In the genomic region with DNA sequence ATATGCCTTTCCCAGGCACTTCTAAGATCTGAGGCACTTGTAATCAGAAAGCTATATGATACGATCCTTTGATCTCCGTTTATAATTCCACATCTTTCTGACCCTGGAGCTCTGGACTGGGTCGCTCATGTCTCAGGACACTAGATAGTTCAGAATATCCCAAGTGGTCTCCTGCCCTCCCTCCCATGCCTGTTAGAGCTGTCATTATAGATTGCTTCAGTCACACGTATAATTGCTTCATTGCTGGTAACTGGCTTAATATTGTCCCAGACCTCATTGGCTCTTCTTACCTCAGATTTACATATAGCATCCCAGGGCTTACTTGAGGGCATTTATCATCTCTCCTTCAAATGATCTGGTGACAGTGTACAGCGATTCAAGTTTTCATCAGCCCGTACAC, we compare ENCODE assay signal across 25 mouse cellular contexts.
A peak's percentile ranks its signal among the peaks of the same experiment; 100 is the strongest.
DNase-seq lines count a peak whose midpoint lies in the region; ATAC-seq lines count a peak whose summit lies in the region.
"Had no signal": no experiment of that assay in that cellular context is flagged by ENCODE, and none has a peak within 500 bp of the region (broad histone marks: within the 10 kb centered on the region; RNA-seq: fewer than 3 reads in every experiment).

No protein-coding gene starts in this region.

- H3K9ac ChIP-seq in heart, embryonic 11.5 days (ENCODE audit: low read depth, low read length): no peak overlapping the region
- H3K9ac ChIP-seq in heart, embryonic 16.5 days (ENCODE audit: low read length): no peak overlapping the region
- no peak overlapping the region for H3K9ac ChIP-seq in midbrain, embryonic 13.5 days (replicated peaks)
- H3K9ac ChIP-seq in midbrain, embryonic 11.5 days (ENCODE audit: low read length): no peak overlapping the region
- H3K9ac ChIP-seq: forebrain, embryonic 13.5 days; hindbrain, embryonic 15.5 days; kidney, embryonic 15.5 days; limb, embryonic 12.5 days; liver, embryonic 15.5 days; lung, embryonic 14.5 days had no signal

- H3K4me1 ChIP-seq in heart, embryonic 11.5 days (ENCODE audit: control insufficient read depth, insufficient read depth, low read length): peaks cover 9% of the 10 kb centered on the region
- H3K4me1 ChIP-seq in heart, embryonic 16.5 days (ENCODE audit: control insufficient read depth, insufficient read depth, low read length): peaks cover 16% of the 10 kb centered on the region
- H3K4me1 ChIP-seq in midbrain, embryonic 13.5 days (replicated peaks): peaks cover 10% of the 10 kb centered on the region
- no peaks in the 10 kb centered on the region for H3K4me1 ChIP-seq in midbrain, embryonic 11.5 days (ENCODE audit: control insufficient read depth, insufficient read depth, low read length)
- H3K4me1 ChIP-seq: liver, embryonic 15.5 days had no signal

- H3K9me3 ChIP-seq in heart, embryonic 11.5 days (replicated peaks; ENCODE audit: control insufficient read depth, low read length): no peaks in the 10 kb centered on the region
- no peaks in the 10 kb centered on the region for H3K9me3 ChIP-seq in heart, embryonic 16.5 days (replicated peaks; ENCODE audit: control insufficient read depth, low read length)
- H3K9me3 ChIP-seq in midbrain, embryonic 13.5 days: no peaks in the 10 kb centered on the region
- H3K9me3 ChIP-seq in midbrain, embryonic 11.5 days (ENCODE audit: control insufficient read depth, low read length): no peaks in the 10 kb centered on the region
- H3K9me3 ChIP-seq: forebrain, embryonic 13.5 days; hindbrain, embryonic 15.5 days; kidney, embryonic 15.5 days; limb, embryonic 12.5 days; liver, embryonic 15.5 days had no signal

- H3K27ac ChIP-seq in heart, embryonic 11.5 days (ENCODE audit: low read depth, low read length): peak overlapping the region; percentile 54
- H3K27ac ChIP-seq in heart, embryonic 16.5 days (ENCODE audit: low read length): peak overlapping the region; percentile 41
- H3K27ac ChIP-seq in midbrain, embryonic 13.5 days: no peak overlapping the region
- no peak overlapping the region for H3K27ac ChIP-seq in midbrain, embryonic 11.5 days (ENCODE audit: low read depth, low read length)
- H3K27ac ChIP-seq: forebrain, embryonic 13.5 days; hindbrain, embryonic 15.5 days; kidney, embryonic 15.5 days; layer of hippocampus, adult 2 months; left cerebral cortex, adult 2 months; limb, embryonic 12.5 days; liver, embryonic 15.5 days had no signal

- no peak for DNase-seq in heart, postnatal 4 days
- no peak for DNase-seq in heart, adult 11 months
- no peak for DNase-seq in midbrain, embryonic 11.5 days (ENCODE audit: low spot score, missing footprints)
- peak; percentile 44 for DNase-seq in retina, postnatal 1 day
- DNase-seq: adrenal gland, postnatal 14 days; cerebellum, adult 11 months; cerebellum, adult 9-10 months; cerebellum, postnatal 36 days; gastrocnemius, postnatal 10 days; kidney, adult 18-20 months; kidney, postnatal 25 days; lung, embryonic 14.5 days; lung, postnatal 14 days; right cerebral cortex, postnatal 14 days; thymus, postnatal 4 days had no signal

- WGBS in heart, embryonic 11.5 days (ENCODE audit: insufficient replicate concordance): 64% methylated on average over 6 of the region's 6 CpGs
- 44% methylated on average over 6 of the region's 6 CpGs for WGBS in heart, embryonic 16.5 days
- WGBS in midbrain, embryonic 13.5 days: 67% methylated on average over 6 of the region's 6 CpGs
- WGBS in midbrain, embryonic 11.5 days: 89% methylated on average over 6 of the region's 6 CpGs

- no peaks in the 10 kb centered on the region for H3K27me3 ChIP-seq in heart, embryonic 11.5 days (ENCODE audit: control insufficient read depth, insufficient read depth, low read length)
- no peaks in the 10 kb centered on the region for H3K27me3 ChIP-seq in heart, embryonic 16.5 days (ENCODE audit: control insufficient read depth, insufficient read depth, low read length)
- no peaks in the 10 kb centered on the region for H3K27me3 ChIP-seq in midbrain, embryonic 13.5 days
- no peaks in the 10 kb centered on the region for H3K27me3 ChIP-seq in midbrain, embryonic 11.5 days (ENCODE audit: control insufficient read depth, insufficient read depth, low read length)
- H3K27me3 ChIP-seq: forebrain, embryonic 13.5 days; hindbrain, embryonic 15.5 days; kidney, embryonic 15.5 days; liver, embryonic 15.5 days had no signal

- no peak for ATAC-seq in heart, embryonic 11.5 days (replicated peaks; ENCODE audit: insufficient number of reproducible peaks, low FRiP score, low TSS enrichment)
- ATAC-seq in heart, embryonic 16.5 days (replicated peaks; ENCODE audit: extremely low read depth, insufficient read depth, low FRiP score): no peak
- peak; percentile 51 for ATAC-seq in midbrain, embryonic 13.5 days
- no peak for ATAC-seq in midbrain, embryonic 11.5 days (ENCODE audit: low FRiP score)
- ATAC-seq: forebrain, embryonic 13.5 days had no signal

- H3K4me2 ChIP-seq in heart, embryonic 11.5 days: no peak overlapping the region
- H3K4me2 ChIP-seq in heart, embryonic 16.5 days (ENCODE audit: low read depth, low read length): no peak overlapping the region
- no peak overlapping the region for H3K4me2 ChIP-seq in midbrain, embryonic 13.5 days (replicated peaks)
- no peak overlapping the region for H3K4me2 ChIP-seq in midbrain, embryonic 11.5 days
- H3K4me2 ChIP-seq: forebrain, embryonic 13.5 days; hindbrain, embryonic 15.5 days; kidney, embryonic 15.5 days; limb, embryonic 12.5 days; liver, embryonic 15.5 days; lung, embryonic 14.5 days had no signal

- H3K36me3 ChIP-seq in heart, embryonic 11.5 days (ENCODE audit: control insufficient read depth, insufficient read depth, low read length): 0 out of 2 replicates have a peak, but pooled peaks cover 2% of the 10 kb centered on the region
- 0 out of 2 replicates have a peak, but pooled peaks cover 4% of the 10 kb centered on the region for H3K36me3 ChIP-seq in heart, embryonic 16.5 days (ENCODE audit: control insufficient read depth, insufficient read depth)
- no peaks in the 10 kb centered on the region for H3K36me3 ChIP-seq in midbrain, embryonic 13.5 days
- H3K36me3 ChIP-seq in midbrain, embryonic 11.5 days (ENCODE audit: control insufficient read depth, insufficient read depth, low read length): no peaks in the 10 kb centered on the region
- H3K36me3 ChIP-seq: hindbrain, embryonic 15.5 days; limb, embryonic 12.5 days had no signal

- H3K4me3 ChIP-seq in heart, embryonic 11.5 days (ENCODE audit: low read depth, low read length): no peak overlapping the region
- H3K4me3 ChIP-seq in heart, embryonic 16.5 days (ENCODE audit: low read length): no peak overlapping the region
- no peak overlapping the region for H3K4me3 ChIP-seq in midbrain, embryonic 13.5 days (replicated peaks)
- no peak overlapping the region for H3K4me3 ChIP-seq in midbrain, embryonic 11.5 days (ENCODE audit: low read depth, low read length)
- H3K4me3 ChIP-seq: forebrain, embryonic 13.5 days; hindbrain, embryonic 15.5 days; kidney, embryonic 15.5 days; layer of hippocampus, adult 2 months; left cerebral cortex, adult 2 months; limb, embryonic 12.5 days; liver, embryonic 15.5 days had no signal

Comparison
In these comparisons a context has a peak if more than half of its experiments do, and no peak if none do; other contexts are left out.
1. H3K27ac ChIP-seq: peak in heart, embryonic 11.5 days (single experiment) and heart, embryonic 16.5 days (single experiment); none in midbrain, embryonic 13.5 days (single experiment) and midbrain, embryonic 11.5 days (single experiment).